Mouse (Mus musculus): ENCODE data around the gene Cby3.

DNA sequence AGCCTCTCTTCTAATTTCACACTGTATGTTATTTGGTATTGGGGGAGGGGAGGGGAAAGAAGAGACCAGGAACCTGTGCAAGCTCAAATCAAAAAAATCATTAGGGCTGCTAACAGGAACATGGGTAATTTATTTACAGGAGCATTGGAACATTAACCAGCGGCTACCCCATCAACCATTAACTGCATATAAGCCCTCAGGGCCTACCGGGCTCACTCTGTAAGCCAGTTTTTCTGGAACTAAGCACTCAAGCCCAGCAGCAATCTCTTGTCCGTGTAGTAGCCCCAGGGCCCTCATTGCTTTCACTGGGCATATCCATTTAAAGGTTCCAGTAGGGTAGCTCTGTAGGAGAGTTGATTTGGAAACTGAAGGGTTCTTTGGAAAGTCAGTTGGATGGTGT, 589 bp downstream of the Cby3 start:
- TF ChIP-seq CHD2 (IDR thresholded peaks at IDR 0.05; ENCODE audit: low read length): no peak
- no peak for TF ChIP-seq CTCF (conservative IDR thresholded peaks at IDR 0.05 in 1 of 2, IDR thresholded peaks at IDR 0.05 in 1 of 2; ENCODE audit: low read depth in 2 of 2, low read length in 2 of 2)
- TF ChIP-seq USF1 (IDR thresholded peaks at IDR 0.05; ENCODE audit: low read depth, low read length): no peak

Measured in CH12.LX (cell line).